Mouse (Mus musculus) stomach, postnatal 0 days (tissue): ENCODE measurements at regions not wholly inside any gene's neighbourhood (a gene's known extent, or its start where the extent isn't known, plus 50 kb on each side); places are given as distances from the start of the nearest gene placed in this dataset.

Source experiments
- CTCF ChIP-seq: IDR thresholded peaks from 2 replicates; pipeline ENCODE4 v1.5.1; 2016; ENCODE audit warnings: antibody characterized with exemption, low read depth, mild to moderate bottlenecking, moderate library complexity
- EP300 ChIP-seq: optimal IDR thresholded peaks from 2 replicates; pipeline ENCODE3; 2016; ENCODE audit warnings: antibody characterized with exemption

DNA sequence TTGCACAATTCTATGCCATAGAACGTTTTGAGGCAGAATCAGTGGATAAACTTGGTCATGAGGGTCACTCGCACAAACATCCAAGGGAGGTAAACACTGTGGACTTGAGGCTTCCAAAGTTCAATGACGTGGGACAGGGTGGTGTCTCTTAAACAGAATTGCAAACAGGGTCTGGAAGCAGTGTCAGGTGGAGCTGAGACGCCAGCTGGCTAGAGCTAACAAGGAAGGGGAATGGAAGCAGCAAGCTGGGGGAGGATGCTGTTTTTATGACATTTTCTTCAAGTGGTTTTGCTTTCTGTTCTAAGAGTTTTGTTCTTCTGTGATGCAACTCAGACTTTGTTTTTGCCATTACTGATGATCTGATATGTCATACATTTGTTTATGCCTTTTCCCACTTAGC, 2301.1 kb upstream of the Lrrc6 start:
- no peak for TF ChIP-seq CTCF
- no peak for TF ChIP-seq EP300
